Mouse (Mus musculus): Measurements from ENCODE around the gene Gm11563. TPM values are rescaled to one million over a fixed set of nuclear protein-coding genes. Genes with fewer than 3 reads are reported as not detected.
"Not testable (repeated sequence)": the region's sequence is repeated elsewhere in the genome, so short reads cannot be mapped to it uniquely, and the experiment has no call there.

Gene Gm11563
- polyA plus RNA-seq, 1 experiment from 2014 or later = not detected

DNA sequence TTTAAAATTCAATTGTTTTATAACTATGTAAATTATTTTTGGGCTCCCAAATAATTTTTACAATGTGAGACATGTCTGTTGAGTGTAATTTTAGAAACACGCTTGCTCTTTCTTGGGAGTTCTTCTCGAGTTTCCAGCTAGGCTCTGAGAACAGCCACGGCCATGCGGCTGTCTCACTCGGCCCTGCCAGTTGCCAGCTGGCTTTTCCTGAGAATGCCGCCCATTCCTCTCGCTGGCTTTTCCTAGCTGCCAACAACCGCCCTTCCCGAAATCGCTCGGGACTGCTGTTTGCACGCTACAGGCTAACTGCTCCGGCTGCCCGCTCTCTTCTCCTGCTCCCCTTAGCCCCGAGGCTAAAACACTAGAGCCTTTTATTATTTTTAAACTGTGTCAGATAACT lies 12.3 kb downstream of the Gm11563 start:
- Histone ChIP-seq H3K9ac (ENCODE audit: low read length) (no peak overlapping the region), H3K9me3 (ENCODE audit: control insufficient read depth, low read length) (no peaks in the 10 kb centered on the region), H3K36me3 (ENCODE audit: control insufficient read depth, insufficient read depth, low read length) (no peaks in the 10 kb centered on the region), H3K27me3 (ENCODE audit: control insufficient read depth, insufficient read depth, low read length) (no peaks in the 10 kb centered on the region), H3K4me1 (ENCODE audit: control insufficient read depth, insufficient read depth, low read length) (no peaks in the 10 kb centered on the region), H3K4me2 (no peak overlapping the region), H3K4me3 (ENCODE audit: low read depth, low read length) (no peak overlapping the region), H3K27ac (ENCODE audit: low read depth, low read length) (no peak overlapping the region)
- 92% methylated on average over 15 of the region's 15 CpGs for WGBS
- no peak for ATAC-seq (ENCODE audit: low FRiP score)
- no peak for DNase-seq (ENCODE audit: low spot score, missing footprints)

DNA sequence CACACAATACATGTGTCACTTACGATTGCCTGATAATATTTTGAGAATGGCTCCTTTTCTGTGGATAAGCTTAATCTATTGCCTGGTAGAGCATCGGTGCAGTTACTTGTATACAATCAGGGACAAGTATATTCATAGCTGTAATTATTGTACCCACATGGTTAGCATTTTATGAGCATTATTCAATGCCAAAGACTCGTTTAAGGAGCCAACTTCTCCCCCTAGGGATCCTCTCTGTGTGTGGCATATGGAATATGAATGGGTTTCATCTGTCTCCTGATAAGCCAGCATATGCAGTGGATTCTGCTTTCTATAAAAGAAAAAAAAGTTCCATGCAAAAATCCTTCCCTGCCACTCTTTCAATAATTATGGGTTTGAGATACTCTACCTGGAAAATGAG lies 14.4 kb downstream of the Gm11563 start:
- no peak overlapping the region for H3K9ac ChIP-seq (ENCODE audit: low read length)
- 86% methylated on average over 3 of the region's 3 CpGs for WGBS
- ATAC-seq (ENCODE audit: low FRiP score) (no peak), DNase-seq (ENCODE audit: low spot score, missing footprints) (no peak)
- no peaks in the 10 kb centered on the region for H3K9me3 ChIP-seq (ENCODE audit: control insufficient read depth, low read length)
- H3K27ac ChIP-seq (ENCODE audit: low read depth, low read length) = no peak overlapping the region
- H3K27me3 ChIP-seq (ENCODE audit: control insufficient read depth, insufficient read depth, low read length) = no peaks in the 10 kb centered on the region
- H3K36me3 ChIP-seq (ENCODE audit: control insufficient read depth, insufficient read depth, low read length) = no peaks in the 10 kb centered on the region
- H3K4me3 ChIP-seq (ENCODE audit: low read depth, low read length) = no peak overlapping the region
- H3K4me1 ChIP-seq (ENCODE audit: control insufficient read depth, insufficient read depth, low read length) = no peaks in the 10 kb centered on the region
- H3K4me2 ChIP-seq = no peak overlapping the region

DNA sequence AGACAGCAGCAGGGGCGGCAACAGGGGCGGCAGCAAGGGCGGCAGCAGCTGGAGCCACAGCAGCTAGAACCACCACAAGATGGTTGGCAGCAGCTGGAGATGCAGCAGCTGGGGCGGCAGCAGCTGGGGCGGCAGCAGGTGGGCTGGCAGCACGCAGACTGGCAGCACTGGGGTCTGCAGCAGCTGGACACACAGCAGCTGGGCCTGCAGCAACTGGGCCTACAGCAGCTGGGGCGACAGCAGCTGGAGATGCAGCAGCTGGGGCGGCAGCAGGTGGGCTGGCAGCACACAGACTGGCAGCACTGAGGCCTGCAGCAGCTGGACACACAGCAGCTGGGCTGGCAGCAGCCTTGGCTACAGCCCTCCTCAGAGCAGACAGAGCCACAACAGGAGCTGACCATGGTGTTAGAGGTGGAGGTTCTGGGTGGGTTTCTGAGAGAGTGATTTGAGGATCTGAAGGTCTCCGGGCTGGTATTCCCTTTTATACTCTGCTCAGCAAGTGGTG lies 15.1 kb downstream of the Gm11563 start, which contains the start of gene Krtap4-7:
Gene Krtap4-7 (minus strand): TSS at position 455 of the 505 bp plus-strand sequence.
- not testable (repeated sequence) for ATAC-seq (ENCODE audit: low FRiP score); H3K4me2 ChIP-seq; H3K4me1 ChIP-seq (ENCODE audit: control insufficient read depth, insufficient read depth, low read length); H3K36me3 ChIP-seq (ENCODE audit: control insufficient read depth, insufficient read depth, low read length); H3K4me3 ChIP-seq (ENCODE audit: low read depth, low read length); H3K27me3 ChIP-seq (ENCODE audit: control insufficient read depth, insufficient read depth, low read length); DNase-seq (ENCODE audit: low spot score, missing footprints); H3K27ac ChIP-seq (ENCODE audit: low read depth, low read length); H3K9ac ChIP-seq (ENCODE audit: low read length); H3K9me3 ChIP-seq (ENCODE audit: control insufficient read depth, low read length)
- 84% methylated on average over 9 of the region's 9 CpGs for WGBS

DNA sequence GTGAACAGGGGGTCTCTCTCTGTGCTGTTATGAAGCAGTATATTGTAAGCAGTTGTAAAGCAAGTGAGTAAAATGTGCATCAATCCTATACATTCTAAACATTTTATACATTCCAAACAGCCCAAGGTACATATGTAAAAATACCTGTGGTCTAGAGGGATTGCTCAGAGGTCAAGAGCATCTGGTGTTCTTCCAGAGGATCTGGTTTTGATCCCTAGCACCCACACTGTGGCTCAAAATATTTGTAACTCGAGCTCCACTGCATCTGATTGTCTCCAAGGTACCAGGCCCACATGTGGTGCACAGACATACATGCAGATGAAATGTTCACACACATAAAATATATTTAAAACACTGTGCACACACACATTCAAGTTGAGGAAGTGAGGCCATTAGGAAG lies 17.8 kb downstream of the Gm11563 start:
- Histone ChIP-seq H3K9ac (ENCODE audit: low read length) (no peak overlapping the region), H3K27ac (ENCODE audit: low read depth, low read length) (no peak overlapping the region), H3K4me1 (ENCODE audit: control insufficient read depth, insufficient read depth, low read length) (no peaks in the 10 kb centered on the region), H3K36me3 (ENCODE audit: control insufficient read depth, insufficient read depth, low read length) (no peaks in the 10 kb centered on the region), H3K4me3 (ENCODE audit: low read depth, low read length) (no peak overlapping the region), H3K9me3 (ENCODE audit: control insufficient read depth, low read length) (no peaks in the 10 kb centered on the region), H3K27me3 (ENCODE audit: control insufficient read depth, insufficient read depth, low read length) (no peaks in the 10 kb centered on the region), H3K4me2 (no peak overlapping the region)
- 61% methylated on average over 1 of the region's 1 CpGs for WGBS
- no peak for DNase-seq (ENCODE audit: low spot score, missing footprints)
- no peak for ATAC-seq (ENCODE audit: low FRiP score)

DNA sequence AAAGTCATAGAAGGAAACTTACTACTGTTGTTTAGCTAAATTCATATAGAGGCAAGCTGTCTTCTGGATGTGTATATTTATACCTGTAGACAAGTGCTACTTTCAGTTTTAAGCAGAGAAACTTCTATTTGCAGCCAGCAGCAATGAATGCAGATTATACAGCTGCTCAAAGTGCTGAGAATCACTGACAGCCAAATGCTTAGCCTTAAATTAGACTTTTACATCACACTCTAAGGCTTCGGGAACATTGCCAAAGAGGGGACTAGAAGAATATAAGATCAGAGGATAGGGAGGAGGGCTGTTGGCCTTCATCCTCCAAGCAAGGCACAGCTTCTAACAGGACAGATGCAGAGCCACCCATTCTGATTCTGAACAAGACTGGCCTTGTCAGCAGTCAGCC lies 21.7 kb downstream of the Gm11563 start:
- Histone ChIP-seq H3K4me3 (ENCODE audit: low read depth, low read length) (no peak overlapping the region), H3K36me3 (ENCODE audit: control insufficient read depth, insufficient read depth, low read length) (no peaks in the 10 kb centered on the region), H3K27ac (ENCODE audit: low read depth, low read length) (no peak overlapping the region), H3K4me1 (ENCODE audit: control insufficient read depth, insufficient read depth, low read length) (no peaks in the 10 kb centered on the region), H3K9ac (ENCODE audit: low read length) (no peak overlapping the region), H3K9me3 (ENCODE audit: control insufficient read depth, low read length) (no peaks in the 10 kb centered on the region), H3K4me2 (no peak overlapping the region), H3K27me3 (ENCODE audit: control insufficient read depth, insufficient read depth, low read length) (no peaks in the 10 kb centered on the region)
- ATAC-seq (ENCODE audit: low FRiP score) (no peak), DNase-seq (ENCODE audit: low spot score, missing footprints) (no peak)
- 92% methylated on average over 1 of the region's 1 CpGs for WGBS

- Histone ChIP-seq H3K27ac (ENCODE audit: low read depth, low read length) (no peak within 1 kb of the TSS), H3K9me3 (ENCODE audit: control insufficient read depth, low read length) (no peaks in the 10 kb centered on the region), H3K4me3 (ENCODE audit: low read depth, low read length) (no peak within 1 kb of the TSS), H3K36me3 (ENCODE audit: control insufficient read depth, insufficient read depth, low read length) (no peaks in the 10 kb centered on the region), H3K9ac (ENCODE audit: low read length) (no peak within 1 kb of the TSS), H3K4me2 (no peak within 1 kb of the TSS), H3K4me1 (ENCODE audit: control insufficient read depth, insufficient read depth, low read length) (no peaks in the 10 kb centered on the region), H3K27me3 (ENCODE audit: control insufficient read depth, insufficient read depth, low read length) (no peaks in the 10 kb centered on the region)
- DNase-seq (ENCODE audit: low spot score, missing footprints) = peak; percentile 88
- no peak for ATAC-seq (ENCODE audit: low FRiP score)
- WGBS = 41% methylated on average over 8 of the region's 8 CpGs
These were observed 24.1 kb downstream of the Gm11563 start, which contains the start of gene Krtap4-2 for GRCm38 (mm10) chr11:99634653-99635134. Gene Krtap4-2 (minus strand): TSS chr11:99635084.

DNA sequence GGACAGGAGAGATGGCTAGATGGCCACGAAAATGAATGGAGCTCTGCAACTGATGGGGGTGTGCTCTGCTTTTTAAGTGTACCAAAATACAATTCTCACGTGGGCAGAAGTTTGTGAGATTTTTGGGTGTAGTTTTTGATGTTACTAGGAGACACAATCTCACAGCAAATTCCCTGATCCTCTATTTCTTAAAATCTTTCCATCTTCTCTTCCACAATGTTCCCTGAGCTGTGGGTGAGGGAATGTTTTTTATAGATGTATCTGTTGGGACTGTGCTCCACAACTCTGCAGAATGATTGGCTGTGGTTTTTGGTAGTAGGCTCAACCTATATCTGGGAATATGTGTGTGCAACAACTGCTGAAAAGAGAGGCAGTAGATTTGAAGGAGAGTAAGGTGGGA lies 25.5 kb downstream of the Gm11563 start:
- Histone ChIP-seq H3K36me3 (ENCODE audit: control insufficient read depth, insufficient read depth, low read length) (no peaks in the 10 kb centered on the region), H3K9ac (ENCODE audit: low read length) (no peak overlapping the region), H3K9me3 (ENCODE audit: control insufficient read depth, low read length) (no peaks in the 10 kb centered on the region), H3K27ac (ENCODE audit: low read depth, low read length) (no peak overlapping the region), H3K4me1 (ENCODE audit: control insufficient read depth, insufficient read depth, low read length) (no peaks in the 10 kb centered on the region), H3K27me3 (ENCODE audit: control insufficient read depth, insufficient read depth, low read length) (no peaks in the 10 kb centered on the region), H3K4me2 (no peak overlapping the region), H3K4me3 (ENCODE audit: low read depth, low read length) (no peak overlapping the region)
- WGBS = 79% methylated on average over 2 of the region's 2 CpGs
- ATAC-seq (ENCODE audit: low FRiP score) (no peak), DNase-seq (ENCODE audit: low spot score, missing footprints) (no peak)

DNA sequence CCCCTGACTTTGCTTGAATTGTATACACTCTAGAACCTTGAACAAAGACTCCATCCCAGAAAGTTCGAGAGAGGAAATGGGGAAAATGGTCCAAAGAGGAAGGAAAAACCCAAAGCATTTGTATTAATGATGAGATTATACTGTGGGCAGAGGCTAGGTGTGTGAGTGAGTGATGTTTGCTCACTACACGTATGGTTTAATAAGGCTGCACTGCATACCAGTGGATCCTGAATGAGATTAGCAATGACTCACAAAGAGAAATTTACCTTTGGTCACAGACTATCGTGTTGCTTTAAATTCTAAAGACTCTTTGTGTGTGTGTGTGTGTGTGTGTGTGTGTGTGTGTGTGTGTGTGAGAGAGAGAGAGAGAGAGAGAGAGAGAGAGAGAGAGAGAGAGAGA lies 27.9 kb downstream of the Gm11563 start:
- H3K36me3 ChIP-seq (ENCODE audit: control insufficient read depth, insufficient read depth, low read length) = no peaks in the 10 kb centered on the region
- H3K9me3 ChIP-seq (ENCODE audit: control insufficient read depth, low read length) = no peaks in the 10 kb centered on the region
- H3K4me3 ChIP-seq (ENCODE audit: low read depth, low read length) = no peak overlapping the region
- no peaks in the 10 kb centered on the region for H3K4me1 ChIP-seq (ENCODE audit: control insufficient read depth, insufficient read depth, low read length)
- H3K27ac ChIP-seq (ENCODE audit: low read depth, low read length) = no peak overlapping the region
- H3K9ac ChIP-seq (ENCODE audit: low read length) = no peak overlapping the region
- H3K27me3 ChIP-seq (ENCODE audit: control insufficient read depth, insufficient read depth, low read length) = no peaks in the 10 kb centered on the region
- ATAC-seq (ENCODE audit: low FRiP score) (no peak), DNase-seq (ENCODE audit: low spot score, missing footprints) (no peak)
- no peak overlapping the region for H3K4me2 ChIP-seq
- 75% methylated on average over 3 of the region's 3 CpGs for WGBS

DNA sequence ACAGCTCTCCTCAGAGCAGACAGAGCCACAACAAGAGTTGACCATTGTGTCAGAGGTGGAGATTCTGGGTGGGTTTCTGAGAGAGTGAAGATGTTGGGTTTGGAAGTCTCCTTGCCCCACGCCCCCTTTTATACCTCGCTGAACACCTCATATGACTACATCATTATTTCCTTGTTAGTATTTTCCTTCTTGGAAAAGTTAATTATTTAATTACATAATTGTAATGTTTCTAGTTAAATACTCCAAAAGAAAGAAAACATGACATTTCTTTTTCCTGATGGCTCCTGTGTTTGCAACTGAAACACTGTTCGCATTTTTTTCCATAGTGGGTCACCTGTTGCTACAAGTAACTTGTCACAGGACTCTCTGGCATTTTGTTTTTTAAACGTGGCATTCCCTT lies 30.6 kb downstream of the Gm11563 start, which contains the start of gene Krtap4-1:
Gene Krtap4-1 (minus strand): TSS at position 101 of the 400 bp plus-strand sequence.
- Histone ChIP-seq H3K4me1 (ENCODE audit: control insufficient read depth, insufficient read depth, low read length) (no peaks in the 10 kb centered on the region), H3K9ac (ENCODE audit: low read length) (no peak within 1 kb of the TSS), H3K27ac (ENCODE audit: low read depth, low read length) (no peak within 1 kb of the TSS), H3K27me3 (ENCODE audit: control insufficient read depth, insufficient read depth, low read length) (no peaks in the 10 kb centered on the region), H3K4me3 (ENCODE audit: low read depth, low read length) (no peak within 1 kb of the TSS), H3K4me2 (no peak within 1 kb of the TSS), H3K36me3 (ENCODE audit: control insufficient read depth, insufficient read depth, low read length) (no peaks in the 10 kb centered on the region), H3K9me3 (ENCODE audit: control insufficient read depth, low read length) (no peaks in the 10 kb centered on the region)
- 86% methylated on average over 4 of the region's 4 CpGs for WGBS
- DNase-seq (ENCODE audit: low spot score, missing footprints) (no peak), ATAC-seq (ENCODE audit: low FRiP score) (no peak)

Data from midbrain, embryonic 11.5 days (tissue).